Mouse (Mus musculus): ENCODE data around the gene Zfp454. TPM values are rescaled to one million over a fixed set of nuclear protein-coding genes. Genes with fewer than 3 reads are reported as not detected.

The Zfp454 gene
- total and polyA plus RNA-seq, 3 experiments, result not detected

DNA sequence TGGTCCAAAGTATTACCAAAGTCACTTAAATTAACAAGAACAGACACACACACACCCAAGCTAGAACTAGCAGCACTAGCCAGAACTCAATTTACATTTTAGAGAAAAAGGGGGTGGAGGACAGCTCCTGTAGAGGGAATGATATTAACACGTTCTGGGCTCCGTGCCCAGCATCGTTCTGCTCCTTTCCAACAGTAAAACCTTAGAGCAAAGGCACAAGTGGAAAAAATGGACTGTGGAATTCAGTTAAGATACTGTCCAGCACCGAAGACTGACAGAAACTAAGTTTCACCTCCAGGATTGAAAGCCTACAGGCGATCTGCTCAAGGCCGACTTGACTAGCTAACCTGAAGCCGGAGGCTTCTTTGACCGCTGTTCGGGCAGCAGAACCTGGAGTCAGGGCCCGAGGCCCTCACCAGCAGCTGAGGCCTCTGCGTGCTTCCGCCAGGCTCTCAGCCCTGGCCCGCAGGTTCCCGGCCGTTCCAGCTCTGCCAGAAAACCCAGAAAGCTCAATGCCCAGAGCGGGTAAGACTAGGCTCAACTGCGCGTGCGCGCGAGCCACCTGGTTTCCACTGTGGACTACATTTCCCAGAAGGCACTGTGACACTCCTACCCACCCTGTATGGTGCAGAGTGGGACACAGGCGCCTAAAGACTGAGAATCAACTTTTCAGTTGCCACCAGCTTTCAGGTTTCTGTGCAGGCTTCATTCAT lies 46.3 kb downstream of the Zfp454 start, which contains the start of gene Zfp879:
Zfp879 (minus strand) TSS at position 530 of the 713 bp plus-strand sequence.
- Histone ChIP-seq H3K36me3 (ENCODE audit: control insufficient read depth in 1 of 2, insufficient read depth in 2 of 2, low read length in 2 of 2) (no peaks in the 10 kb centered on the region), H3K4me3 (ENCODE audit: control insufficient read depth in 1 of 2, insufficient read depth in 1 of 2, low read depth in 2 of 2, low read length in 2 of 2) (no peak within 1 kb of the TSS)

DNA sequence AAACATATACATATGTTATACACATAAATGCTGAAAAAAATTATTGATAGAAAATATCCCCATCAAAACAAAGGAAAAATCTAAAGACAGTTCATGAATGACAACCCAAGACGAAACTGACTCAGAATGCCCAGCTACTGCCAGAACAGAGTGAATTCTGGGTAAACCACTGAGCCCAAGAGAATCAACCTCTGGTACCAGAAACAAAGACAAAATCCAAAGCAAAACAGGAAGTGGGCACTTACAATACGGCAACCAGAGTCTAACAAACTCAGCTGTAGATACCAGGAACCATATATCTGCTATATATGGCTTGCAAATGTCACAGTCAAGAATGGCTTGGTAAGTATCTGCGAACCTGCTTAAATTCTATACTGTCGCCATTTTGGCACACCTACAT lies 51.7 kb downstream of the Zfp454 start:
- Histone ChIP-seq H3K36me3 (ENCODE audit: control insufficient read depth in 1 of 2, insufficient read depth in 2 of 2, low read length in 2 of 2) (no peaks in the 10 kb centered on the region), H3K27ac (ENCODE audit: control insufficient read depth, low read depth, low read length) (no peak overlapping the region), H3K79me2 (ENCODE audit: control insufficient read depth, insufficient read depth, low read length, poor library complexity) (no peaks in the 10 kb centered on the region), H3K9ac (ENCODE audit: control insufficient read depth, low read depth, low read length, poor library complexity, severe bottlenecking) (no peak overlapping the region), H3K4me1 (ENCODE audit: control insufficient read depth in 1 of 2, insufficient read depth in 2 of 2, low read length in 2 of 2) (no peaks in the 10 kb centered on the region), H3K4me3 (ENCODE audit: control insufficient read depth in 1 of 2, insufficient read depth in 1 of 2, low read depth in 2 of 2, low read length in 2 of 2) (no peak overlapping the region), H3K9me3 (replicated peaks; ENCODE audit: insufficient read depth, low read length) (no peaks in the 10 kb centered on the region), H3K27me3 (ENCODE audit: control insufficient read depth in 1 of 2, insufficient read depth in 2 of 2, low read length in 2 of 2) (no peaks in the 10 kb centered on the region)
- TF ChIP-seq MYB (IDR thresholded peaks at IDR 0.05; ENCODE audit: low read depth, low read length) (no peak), ELF1 (IDR thresholded peaks at IDR 0.05; ENCODE audit: low read depth, low read length) (no peak)
- no peak for DNase-seq (ENCODE audit: low read depth, low spot score)

More for the DNA sequence above, 46.3 kb downstream of the Zfp454 start, which contains the start of gene Zfp879:
- peaks cover 0 to 3% of the 10 kb centered on the region in 2 experiments; a peak in 1 of 4 replicates for H3K27me3 ChIP-seq (ENCODE audit: control insufficient read depth in 1 of 2, insufficient read depth in 2 of 2, low read length in 2 of 2)
- no peaks in the 10 kb centered on the region for H3K4me1 ChIP-seq (ENCODE audit: control insufficient read depth in 1 of 2, insufficient read depth in 2 of 2, low read length in 2 of 2)
- DNase-seq (ENCODE audit: low read depth, low spot score), result no peak
- no peaks in the 10 kb centered on the region for H3K9me3 ChIP-seq (replicated peaks; ENCODE audit: insufficient read depth, low read length)
- H3K79me2 ChIP-seq (ENCODE audit: control insufficient read depth, insufficient read depth, low read length, poor library complexity), result no peaks in the 10 kb centered on the region
- no peak within 1 kb of the TSS for H3K9ac ChIP-seq (ENCODE audit: control insufficient read depth, low read depth, low read length, poor library complexity, severe bottlenecking)
- no peak for TF ChIP-seq MAZ (IDR thresholded peaks at IDR 0.05; ENCODE audit: low read depth, low read length)
- TF ChIP-seq MAFK (IDR thresholded peaks at IDR 0.05; ENCODE audit: borderline replicate concordance, low read depth, low read length), result no peak
- no peak for TF ChIP-seq CHD1 (IDR thresholded peaks at IDR 0.05; ENCODE audit: low read depth, low read length)
- TF ChIP-seq MXI1 (IDR thresholded peaks at IDR 0.05; ENCODE audit: low read depth, low read length), result no peak
- TF ChIP-seq JUND (IDR thresholded peaks at IDR 0.05; ENCODE audit: low read depth, low read length), result no peak
- no peak for TF ChIP-seq MYC (IDR thresholded peaks at IDR 0.05; ENCODE audit: low read depth, low read length)
- TF ChIP-seq TCF12 (IDR thresholded peaks at IDR 0.05; ENCODE audit: low read depth, low read length), result no peak
- no peak for TF ChIP-seq E2F4 (IDR thresholded peaks at IDR 0.05; ENCODE audit: borderline replicate concordance, low read depth, low read length)
- TF ChIP-seq UBTF (IDR thresholded peaks at IDR 0.05; ENCODE audit: borderline replicate concordance, insufficient read depth, low read depth, low read length), result no peak
- TF ChIP-seq ETS1 (IDR thresholded peaks at IDR 0.05; ENCODE audit: low read depth, low read length), result no peak
- TF ChIP-seq GABPA (IDR thresholded peaks at IDR 0.05; ENCODE audit: low read depth, low read length), result no peak
- no peak within 1 kb of the TSS for H3K27ac ChIP-seq (ENCODE audit: control insufficient read depth, low read depth, low read length)

Data from MEL (cell line).